Mouse (Mus musculus) midbrain, embryonic 13.5 days (tissue): ENCODE measurements at regions not wholly inside any gene's neighbourhood (a gene's known extent, or its start where the extent isn't known, plus 50 kb on each side); places are given as distances from the start of the nearest gene placed in this dataset.
"Not testable (repeated sequence)": the region's sequence is repeated elsewhere in the genome, so short reads cannot be mapped to it uniquely, and the experiment has no call there.

Experiments
- ATAC-seq: fragments of 200-750 bp; cut with Nextera tagmentation; 2 replicates; pipeline ENCODE4 v1.8.0; 2017; ENCODE audit warnings: mild to moderate bottlenecking, moderate TSS enrichment, moderate library complexity
- H3K27ac ChIP-seq: fragments of 300-500 bp; sonication (generic); 2 replicates; pipeline ENCODE4 v1.5.1; 2015; ENCODE audit warnings: inconsistent platforms, mild to moderate bottlenecking, moderate library complexity
- H3K27me3 ChIP-seq: fragments of 300-500 bp; sonication (generic); 2 replicates; pipeline ENCODE4 v1.6.1; 2015; ENCODE audit warnings: mild to moderate bottlenecking, inconsistent platforms
- H3K36me3 ChIP-seq: fragments of 300-500 bp; sonication (generic); 2 replicates; pipeline ENCODE4 v1.6.1; 2015; ENCODE audit warnings: mild to moderate bottlenecking, inconsistent platforms
- H3K4me1 ChIP-seq: fragments of 300-500 bp; sonication (generic); replicated peaks from 2 replicates; pipeline ENCODE4 v1.6.1; 2015; ENCODE audit warnings: inconsistent platforms
- H3K4me2 ChIP-seq: fragments of 300-500 bp; sonication (generic); replicated peaks from 2 replicates; pipeline ENCODE4 v1.6.1; 2015; ENCODE audit warnings: moderate library complexity, mild to moderate bottlenecking, inconsistent platforms
- H3K4me3 ChIP-seq: fragments of 300-500 bp; sonication (generic); replicated peaks from 2 replicates; pipeline ENCODE4 v1.5.1; 2015; ENCODE audit warnings: mild to moderate bottlenecking, inconsistent platforms
- H3K9ac ChIP-seq: fragments of 300-500 bp; sonication (generic); replicated peaks from 2 replicates; pipeline ENCODE4 v1.6.1; 2015; ENCODE audit warnings: mild to moderate bottlenecking, inconsistent platforms
- H3K9me3 ChIP-seq: fragments of 300-500 bp; sonication (generic); 2 replicates; pipeline ENCODE4 v1.6.1; 2016; ENCODE audit warnings: mild to moderate bottlenecking, inconsistent platforms
- WGBS: fragments of 180-500 bp; shearing (Covaris S2); methylation state at CpG from one replicate; pipeline ENCODE4 v1.1.7; 2015; 5-methylcytosine and 5-hydroxymethylcytosine counted together

GRCm38 (mm10) chr10:62055408-62055807 is 76.5 kb upstream of the Col13a1 start:
- H3K9ac ChIP-seq: no peak overlapping the region
- no peaks in the 10 kb centered on the region for H3K27me3 ChIP-seq
- WGBS: 39% methylated on average over 2 of the region's 2 CpGs
- peak; percentile 67 for ATAC-seq
- no peaks in the 10 kb centered on the region for H3K9me3 ChIP-seq
- no peak overlapping the region for H3K27ac ChIP-seq
- H3K4me2 ChIP-seq: no peak overlapping the region
- peaks cover 5% of the 10 kb centered on the region; the same call in 1 of the 2 replicates for H3K4me1 ChIP-seq
- H3K36me3 ChIP-seq: no peaks in the 10 kb centered on the region
- H3K4me3 ChIP-seq: no peak overlapping the region

GRCm38 (mm10) chr10:62049782-62050192 is 70.9 kb upstream of the Col13a1 start:
- H3K4me1 ChIP-seq: no peaks in the 10 kb centered on the region
- no peak for ATAC-seq
- H3K4me3 ChIP-seq: no peak overlapping the region
- H3K36me3 ChIP-seq: no peaks in the 10 kb centered on the region
- H3K4me2 ChIP-seq: no peak overlapping the region
- 36% methylated on average over 2 of the region's 3 CpGs for WGBS
- H3K27ac ChIP-seq: no peak overlapping the region
- no peaks in the 10 kb centered on the region for H3K9me3 ChIP-seq
- H3K27me3 ChIP-seq: no peaks in the 10 kb centered on the region
- H3K9ac ChIP-seq: no peak overlapping the region

- Histone ChIP-seq H3K27ac (no peak overlapping the region), H3K27me3 (no peaks in the 10 kb centered on the region), H3K4me3 (no peak overlapping the region), H3K4me2 (no peak overlapping the region), H3K4me1 (no peaks in the 10 kb centered on the region), H3K9me3 (peaks cover 8% of the 10 kb centered on the region), H3K36me3 (no peaks in the 10 kb centered on the region), H3K9ac (no peak overlapping the region)
- 80% methylated on average over 3 of the region's 3 CpGs for WGBS
- no peak for ATAC-seq
These were observed 65.5 kb upstream of the Col13a1 start for GRCm38 (mm10) chr10:62044408-62044807.

GRCm38 (mm10) chr10:62039915-62040314 is 61.0 kb upstream of the Col13a1 start:
- Histone ChIP-seq H3K36me3 (no peaks in the 10 kb centered on the region), H3K27ac (no peak overlapping the region), H3K4me2 (no peak overlapping the region), H3K27me3 (no peaks in the 10 kb centered on the region), H3K4me3 (no peak overlapping the region), H3K9ac (no peak overlapping the region), H3K9me3 (peaks cover 8% of the 10 kb centered on the region), H3K4me1 (no peaks in the 10 kb centered on the region)
- no peak for ATAC-seq
- WGBS: 93% methylated on average over 8 of the region's 8 CpGs

- Histone ChIP-seq H3K4me2 (no peak overlapping the region), H3K27ac (no peak overlapping the region), H3K36me3 (no peaks in the 10 kb centered on the region), H3K9me3 (peaks cover 8% of the 10 kb centered on the region), H3K9ac (no peak overlapping the region), H3K4me1 (no peaks in the 10 kb centered on the region), H3K4me3 (no peak overlapping the region), H3K27me3 (no peaks in the 10 kb centered on the region)
- 89% methylated on average over 1 of the region's 1 CpGs for WGBS
- no peak for ATAC-seq
These were observed 59.7 kb upstream of the Col13a1 start for GRCm38 (mm10) chr10:62038656-62039055.

GRCm38 (mm10) chr10:62037402-62038199 is 58.7 kb upstream of the Col13a1 start:
- H3K4me2 ChIP-seq: no peak overlapping the region
- H3K36me3 ChIP-seq: no peaks in the 10 kb centered on the region
- ATAC-seq: no peak
- no peak overlapping the region for H3K9ac ChIP-seq
- WGBS: 83% methylated on average over 9 of the region's 9 CpGs
- peaks cover 8% of the 10 kb centered on the region for H3K9me3 ChIP-seq
- H3K27ac ChIP-seq: no peak overlapping the region
- no peaks in the 10 kb centered on the region for H3K27me3 ChIP-seq
- no peaks in the 10 kb centered on the region for H3K4me1 ChIP-seq
- no peak overlapping the region for H3K4me3 ChIP-seq

- Histone ChIP-seq H3K27me3 (no peaks in the 10 kb centered on the region), H3K27ac (no peak overlapping the region), H3K9me3 (peaks cover 8% of the 10 kb centered on the region), H3K4me3 (no peak overlapping the region), H3K36me3 (no peaks in the 10 kb centered on the region), H3K4me2 (no peak overlapping the region), H3K9ac (no peak overlapping the region), H3K4me1 (no peaks in the 10 kb centered on the region)
- 50% methylated on average over 1 of the region's 1 CpGs for WGBS
- ATAC-seq: no peak
These were observed 57.9 kb upstream of the Col13a1 start for GRCm38 (mm10) chr10:62036815-62037214.

- no peak overlapping the region for H3K4me2 ChIP-seq
- H3K9ac ChIP-seq: no peak overlapping the region
- H3K27ac ChIP-seq: no peak overlapping the region
- ATAC-seq: no peak
- H3K4me3 ChIP-seq: no peak overlapping the region
- H3K9me3 ChIP-seq: no peaks in the 10 kb centered on the region
- H3K36me3 ChIP-seq: no peaks in the 10 kb centered on the region
- 89% methylated on average over 6 of the region's 6 CpGs for WGBS
- H3K27me3 ChIP-seq: no peaks in the 10 kb centered on the region
- no peaks in the 10 kb centered on the region for H3K4me1 ChIP-seq
These were observed 55.4 kb upstream of the Col13a1 start for GRCm38 (mm10) chr10:62034291-62034690.

GRCm38 (mm10) chr10:62033748-62034147 is 54.8 kb upstream of the Col13a1 start:
- Histone ChIP-seq H3K9me3 (no peaks in the 10 kb centered on the region), H3K4me1 (no peaks in the 10 kb centered on the region), H3K27me3 (no peaks in the 10 kb centered on the region), H3K27ac (no peak overlapping the region), H3K36me3 (no peaks in the 10 kb centered on the region), H3K9ac (no peak overlapping the region), H3K4me3 (no peak overlapping the region), H3K4me2 (no peak overlapping the region)
- ATAC-seq: no peak
- WGBS: 90% methylated on average over 5 of the region's 5 CpGs

- not testable (repeated sequence) for ATAC-seq, H3K4me2 ChIP-seq, H3K9me3 ChIP-seq, H3K4me3 ChIP-seq, H3K36me3 ChIP-seq, H3K9ac ChIP-seq, H3K27ac ChIP-seq, H3K27me3 ChIP-seq, H3K4me1 ChIP-seq
- WGBS: 89% methylated on average over 6 of the region's 6 CpGs
These were observed 53.1 kb upstream of the Col13a1 start for GRCm38 (mm10) chr10:62031986-62032385.

- no peak overlapping the region for H3K4me3 ChIP-seq
- no peak overlapping the region for H3K9ac ChIP-seq
- H3K27me3 ChIP-seq: no peaks in the 10 kb centered on the region
- H3K9me3 ChIP-seq: no peaks in the 10 kb centered on the region
- H3K27ac ChIP-seq: no peak overlapping the region
- H3K4me1 ChIP-seq: no peaks in the 10 kb centered on the region
- WGBS: 82% methylated on average over 2 of the region's 2 CpGs
- no peak overlapping the region for H3K4me2 ChIP-seq
- ATAC-seq: no peak
- no peaks in the 10 kb centered on the region for H3K36me3 ChIP-seq
These were observed 50.4 kb upstream of the Col13a1 start for GRCm38 (mm10) chr10:62029271-62029670.
